Mouse (Mus musculus): ENCODE data around the gene Zfp384. TPM values are rescaled to one million over a fixed set of nuclear protein-coding genes. Genes with fewer than 3 reads are reported as not detected.

Zfp384 gene
- 8.9 and 10.3 TPM in 2 replicates for polyA plus RNA-seq (2015; fragmentation: Nextera tagmentation; extraction: Ambion mirVana)

GRCm38 (mm10) chr6:125009129-125009180 is at the start of gene Zfp384:
Gene Zfp384 (plus strand): TSS chr6:125009145.
- no peaks in the 10 kb centered on the region for H3K27me3 ChIP-seq (replicated peaks; ENCODE audit: control insufficient read depth, insufficient read depth, low read length)
- H3K4me2 ChIP-seq (ENCODE audit: low read depth, low read length) = peak within 1 kb of the TSS; percentile 83
- peak within 1 kb of the TSS; percentile 98 for H3K27ac ChIP-seq (ENCODE audit: low read length)
- H3K9ac ChIP-seq (ENCODE audit: low read depth, low read length) = peak within 1 kb of the TSS; percentile 97
- peak within 1 kb of the TSS; percentile 73 for H3K4me3 ChIP-seq (ENCODE audit: low read length)
- 0% methylated on average over 3 of the region's 3 CpGs for WGBS
- ATAC-seq = no peak
- H3K36me3 ChIP-seq (ENCODE audit: control insufficient read depth, insufficient read depth, low read length) = peaks cover 8% of the 10 kb centered on the region; the same call in 1 of the 2 replicates
- no peaks in the 10 kb centered on the region for H3K9me3 ChIP-seq (ENCODE audit: control insufficient read depth, low read length)
- peaks cover 14% of the 10 kb centered on the region for H3K4me1 ChIP-seq (ENCODE audit: control insufficient read depth, insufficient read depth, low read length)

GRCm38 (mm10) chr6:124959960-124960359 is 49.0 kb upstream of the Zfp384 start:
- no peak overlapping the region for H3K27ac ChIP-seq (ENCODE audit: low read length)
- H3K4me1 ChIP-seq (ENCODE audit: control insufficient read depth, insufficient read depth, low read length) = peaks cover 9% of the 10 kb centered on the region
- H3K36me3 ChIP-seq (ENCODE audit: control insufficient read depth, insufficient read depth, low read length) = peaks cover 17% of the 10 kb centered on the region
- ATAC-seq = no peak
- no peaks in the 10 kb centered on the region for H3K27me3 ChIP-seq (replicated peaks; ENCODE audit: control insufficient read depth, insufficient read depth, low read length)
- H3K9me3 ChIP-seq (ENCODE audit: control insufficient read depth, low read length) = no peaks in the 10 kb centered on the region
- H3K4me3 ChIP-seq (ENCODE audit: low read length) = no peak overlapping the region
- WGBS = 89% methylated on average over 13 of the region's 13 CpGs
- no peak overlapping the region for H3K9ac ChIP-seq (ENCODE audit: low read depth, low read length)
- H3K4me2 ChIP-seq (ENCODE audit: low read depth, low read length) = no peak overlapping the region

- H3K36me3 ChIP-seq (ENCODE audit: control insufficient read depth, insufficient read depth, low read length) = peaks cover 17% of the 10 kb centered on the region
Measured at GRCm38 (mm10) chr6:124961021-124961420, 47.9 kb upstream of the Zfp384 start.

GRCm38 (mm10) chr6:124964638-124965037 is 44.3 kb upstream of the Zfp384 start:
- 25% methylated on average over 16 of the region's 16 CpGs for WGBS
- Histone ChIP-seq H3K27ac (ENCODE audit: low read length) (peak overlapping the region; percentile 88), H3K4me3 (ENCODE audit: low read length) (peak overlapping the region; percentile 81), H3K4me1 (ENCODE audit: control insufficient read depth, insufficient read depth, low read length) (peaks cover 16% of the 10 kb centered on the region), H3K9ac (ENCODE audit: low read depth, low read length) (peak overlapping the region; percentile 90), H3K4me2 (ENCODE audit: low read depth, low read length) (peak overlapping the region; percentile 98), H3K27me3 (replicated peaks; ENCODE audit: control insufficient read depth, insufficient read depth, low read length) (no peaks in the 10 kb centered on the region), H3K9me3 (ENCODE audit: control insufficient read depth, low read length) (no peaks in the 10 kb centered on the region), H3K36me3 (ENCODE audit: control insufficient read depth, insufficient read depth, low read length) (peaks cover 19% of the 10 kb centered on the region)
- peak; percentile 24 for ATAC-seq

More at GRCm38 (mm10) chr6:124961021-124961420, 47.9 kb upstream of the Zfp384 start:
- Histone ChIP-seq H3K27ac (ENCODE audit: low read length) (no peak overlapping the region), H3K4me2 (ENCODE audit: low read depth, low read length) (no peak overlapping the region), H3K4me1 (ENCODE audit: control insufficient read depth, insufficient read depth, low read length) (peaks cover 10% of the 10 kb centered on the region), H3K4me3 (ENCODE audit: low read length) (no peak overlapping the region), H3K9me3 (ENCODE audit: control insufficient read depth, low read length) (no peaks in the 10 kb centered on the region), H3K9ac (ENCODE audit: low read depth, low read length) (no peak overlapping the region), H3K27me3 (replicated peaks; ENCODE audit: control insufficient read depth, insufficient read depth, low read length) (no peaks in the 10 kb centered on the region)
- no peak for ATAC-seq
- whole genome bisulfite sequencing = 90% methylated on average over 12 of the region's 12 CpGs

GRCm38 (mm10) chr6:124965088-124965719 is 43.7 kb upstream of the Zfp384 start, which contains the start of gene Cops7a:
Gene Cops7a (minus strand): TSS chr6:124965538.
- peak; percentile 96 for ATAC-seq
- peak within 1 kb of the TSS; percentile 98 for H3K4me2 ChIP-seq (ENCODE audit: low read depth, low read length)
- peaks cover 16% of the 10 kb centered on the region for H3K4me1 ChIP-seq (ENCODE audit: control insufficient read depth, insufficient read depth, low read length)
- H3K36me3 ChIP-seq (ENCODE audit: control insufficient read depth, insufficient read depth, low read length) = peaks cover 15% of the 10 kb centered on the region
- no peaks in the 10 kb centered on the region for H3K27me3 ChIP-seq (replicated peaks; ENCODE audit: control insufficient read depth, insufficient read depth, low read length)
- H3K4me3 ChIP-seq (ENCODE audit: low read length) = peak within 1 kb of the TSS; percentile 81
- no peaks in the 10 kb centered on the region for H3K9me3 ChIP-seq (ENCODE audit: control insufficient read depth, low read length)
- under 1% methylated on average over 68 of the region's 68 CpGs for WGBS
- H3K9ac ChIP-seq (ENCODE audit: low read depth, low read length) = peak within 1 kb of the TSS; percentile 90
- H3K27ac ChIP-seq (ENCODE audit: low read length) = peak within 1 kb of the TSS; percentile 88

GRCm38 (mm10) chr6:124965747-124966146 is 43.2 kb upstream of the Zfp384 start:
- H3K4me3 ChIP-seq (ENCODE audit: low read length) = peak overlapping the region; percentile 81
- H3K4me1 ChIP-seq (ENCODE audit: control insufficient read depth, insufficient read depth, low read length) = peaks cover 16% of the 10 kb centered on the region
- peak overlapping the region; percentile 90 for H3K9ac ChIP-seq (ENCODE audit: low read depth, low read length)
- no peak for ATAC-seq
- 11% methylated on average over 15 of the region's 15 CpGs for WGBS
- peak overlapping the region; percentile 88 for H3K27ac ChIP-seq (ENCODE audit: low read length)
- H3K27me3 ChIP-seq (replicated peaks; ENCODE audit: control insufficient read depth, insufficient read depth, low read length) = no peaks in the 10 kb centered on the region
- peaks cover 13% of the 10 kb centered on the region for H3K36me3 ChIP-seq (ENCODE audit: control insufficient read depth, insufficient read depth, low read length)
- no peaks in the 10 kb centered on the region for H3K9me3 ChIP-seq (ENCODE audit: control insufficient read depth, low read length)
- peak overlapping the region; percentile 98 for H3K4me2 ChIP-seq (ENCODE audit: low read depth, low read length)

GRCm38 (mm10) chr6:124966466-124967118 is 42.4 kb upstream of the Zfp384 start:
- ATAC-seq = no peak
- no peaks in the 10 kb centered on the region for H3K27me3 ChIP-seq (replicated peaks; ENCODE audit: control insufficient read depth, insufficient read depth, low read length)
- no peak overlapping the region for H3K9ac ChIP-seq (ENCODE audit: low read depth, low read length)
- no peaks in the 10 kb centered on the region for H3K9me3 ChIP-seq (ENCODE audit: control insufficient read depth, low read length)
- peaks cover 12% of the 10 kb centered on the region for H3K36me3 ChIP-seq (ENCODE audit: control insufficient read depth, insufficient read depth, low read length)
- peak overlapping the region; percentile 98 for H3K4me2 ChIP-seq (ENCODE audit: low read depth, low read length)
- no peak overlapping the region for H3K27ac ChIP-seq (ENCODE audit: low read length)
- peak overlapping the region; percentile 81; the same call in 1 of the 2 replicates for H3K4me3 ChIP-seq (ENCODE audit: low read length)
- WGBS = 94% methylated on average over 7 of the region's 7 CpGs
- peaks cover 16% of the 10 kb centered on the region for H3K4me1 ChIP-seq (ENCODE audit: control insufficient read depth, insufficient read depth, low read length)

GRCm38 (mm10) chr6:124967766-124968165 is 41.2 kb upstream of the Zfp384 start:
- no peak overlapping the region for H3K4me2 ChIP-seq (ENCODE audit: low read depth, low read length)
- WGBS = 72% methylated on average over 4 of the region's 4 CpGs
- H3K4me3 ChIP-seq (ENCODE audit: low read length) = no peak overlapping the region
- H3K36me3 ChIP-seq (ENCODE audit: control insufficient read depth, insufficient read depth, low read length) = 0 out of 2 replicates have a peak, but pooled peaks cover 6% of the 10 kb centered on the region
- H3K27ac ChIP-seq (ENCODE audit: low read length) = no peak overlapping the region
- no peaks in the 10 kb centered on the region for H3K9me3 ChIP-seq (ENCODE audit: control insufficient read depth, low read length)
- H3K27me3 ChIP-seq (replicated peaks; ENCODE audit: control insufficient read depth, insufficient read depth, low read length) = no peaks in the 10 kb centered on the region
- H3K4me1 ChIP-seq (ENCODE audit: control insufficient read depth, insufficient read depth, low read length) = peaks cover 16% of the 10 kb centered on the region
- no peak overlapping the region for H3K9ac ChIP-seq (ENCODE audit: low read depth, low read length)
- no peak for ATAC-seq

- Histone ChIP-seq H3K9me3 (ENCODE audit: control insufficient read depth, low read length) (no peaks in the 10 kb centered on the region), H3K4me1 (ENCODE audit: control insufficient read depth, insufficient read depth, low read length) (peaks cover 13% of the 10 kb centered on the region), H3K27ac (ENCODE audit: low read length) (no peak overlapping the region), H3K4me2 (ENCODE audit: low read depth, low read length) (no peak overlapping the region), H3K27me3 (replicated peaks; ENCODE audit: control insufficient read depth, insufficient read depth, low read length) (peaks cover 22% of the 10 kb centered on the region), H3K4me3 (ENCODE audit: low read length) (no peak overlapping the region), H3K36me3 (ENCODE audit: control insufficient read depth, insufficient read depth, low read length) (no peaks in the 10 kb centered on the region), H3K9ac (ENCODE audit: low read depth, low read length) (no peak overlapping the region)
- ATAC-seq = no peak
- 68% methylated on average over 4 of the region's 4 CpGs for WGBS
Measured at GRCm38 (mm10) chr6:124992241-124992640, 16.7 kb upstream of the Zfp384 start.

Data from intestine, embryonic 16.5 days (tissue).